1 mouse cellular context compared by ENCODE assay signal in the genomic region with DNA sequence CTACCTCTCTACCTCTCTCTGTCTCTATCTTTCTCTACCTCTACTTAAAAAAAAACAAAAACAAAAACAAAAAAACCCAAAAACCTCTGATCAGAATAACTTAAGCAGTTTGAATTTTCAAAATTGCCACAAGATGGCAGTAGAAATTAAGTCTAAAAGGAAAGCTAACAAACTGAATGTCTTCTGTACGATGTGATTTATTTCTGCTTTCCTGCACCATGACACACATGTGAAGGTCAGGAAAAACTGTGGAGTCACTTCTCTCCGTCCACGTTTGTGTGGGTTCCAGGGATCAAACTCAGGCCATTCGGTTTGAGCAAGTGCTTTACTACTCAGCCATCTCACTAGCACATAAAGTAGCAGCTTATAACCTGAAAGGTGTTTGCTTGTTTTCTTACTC.
A peak's percentile ranks its signal among the peaks of the same experiment; 100 is the strongest.
TF ChIP-seq lines count a peak whose summit lies in the region.

No protein-coding gene starts in this region.

TF ChIP-seq in MEL, 35 proteins besides CTCF, POLR2A, EP300 and RAD21:
- TF ChIP-seq MXI1 (IDR thresholded peaks at IDR 0.05; ENCODE audit: low read depth, low read length) = no peak
- TF ChIP-seq ZC3H11A (IDR thresholded peaks at IDR 0.05; ENCODE audit: low read depth, low read length) = peak; percentile 75
- 0 out of 2 replicates have a peak, but pooled peaks have one; percentile 15 for TF ChIP-seq ZNF384 (IDR thresholded peaks at IDR 0.05; ENCODE audit: low read depth, low read length)
- TF ChIP-seq SMC3 (IDR thresholded peaks at IDR 0.05; ENCODE audit: low read depth, low read length) = peak; percentile 71
- no peak for TF ChIP-seq TAL1 (IDR thresholded peaks at IDR 0.05; ENCODE audit: low read length)
- TF ChIP-seq JUND (IDR thresholded peaks at IDR 0.05; ENCODE audit: low read depth, low read length) = no peak
- peak; percentile 59 for TF ChIP-seq ZKSCAN1 (IDR thresholded peaks at IDR 0.05; ENCODE audit: low read depth, low read length)
TF ChIP-seq in MEL: peak in this region for 4.
